Mouse (Mus musculus): ENCODE measurements around the gene Spock2. TPM values are rescaled to one million over a fixed set of nuclear protein-coding genes. Genes with fewer than 3 reads are reported as not detected.

Gene Spock2
- polyA plus RNA-seq (2015; fragmentation: Nextera tagmentation; extraction: Ambion mirVana), result 0.09 and 0.11 TPM in 2 replicates

- peaks cover 49% of the 10 kb centered on the region for H3K27me3 ChIP-seq (ENCODE audit: insufficient read depth, low read length)
- H3K4me3 ChIP-seq (ENCODE audit: low read depth, low read length), result peak within 1 kb of the TSS; percentile 46
- ATAC-seq (no peak), DNase-seq (no peak)
- peaks cover 12% of the 10 kb centered on the region; the same call in 1 of the 2 replicates for H3K4me1 ChIP-seq (ENCODE audit: insufficient read depth)
- peak within 1 kb of the TSS; percentile 41; the same call in 1 of the 2 replicates for H3K9ac ChIP-seq (replicated peaks)
- H3K4me2 ChIP-seq (ENCODE audit: low read depth, low read length), result peak within 1 kb of the TSS; percentile 77
- H3K36me3 ChIP-seq (replicated peaks; ENCODE audit: insufficient read depth, low read length), result no peaks in the 10 kb centered on the region
- no peak within 1 kb of the TSS for H3K27ac ChIP-seq (ENCODE audit: low read depth)
- no peaks in the 10 kb centered on the region for H3K9me3 ChIP-seq (ENCODE audit: low read length)
- TF ChIP-seq CTCF (IDR thresholded peaks at IDR 0.05; ENCODE audit: low read depth), result no peak
- no peak for TF ChIP-seq EP300 (IDR thresholded peaks at IDR 0.05; ENCODE audit: low read depth)
- WGBS (ENCODE audit: insufficient replicate concordance), result 6% methylated on average over 22 of the region's 22 CpGs
Observed at GRCm38 (mm10) chr10:60106146-60106530, at the start of gene Spock2. TSS of gene Spock2 (plus strand) at chr10:60106219.

DNA sequence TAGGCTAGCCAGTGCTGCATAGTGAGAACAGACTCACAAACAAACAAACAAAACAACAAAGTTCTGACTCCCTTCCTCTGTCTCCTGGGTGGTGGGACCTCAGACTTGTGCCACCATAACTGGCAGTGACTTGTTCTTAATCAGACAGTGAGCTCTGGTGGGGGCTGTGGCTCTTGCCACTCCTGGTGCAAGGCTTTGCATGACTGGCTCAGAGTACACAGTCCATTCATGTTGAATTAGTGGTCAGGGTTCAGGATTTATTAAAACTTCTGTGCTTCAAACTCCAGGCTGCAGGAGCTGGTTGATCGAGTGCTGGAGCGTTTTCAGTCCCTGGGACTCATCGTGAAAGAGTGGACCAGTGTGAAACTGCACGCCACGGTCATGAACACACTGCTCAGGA, 43.8 kb upstream of the Spock2 start:
- DNase-seq (no peak), ATAC-seq (no peak)
- Histone ChIP-seq H3K27me3 (ENCODE audit: insufficient read depth, low read length) (no peaks in the 10 kb centered on the region), H3K9ac (replicated peaks) (no peak overlapping the region), H3K4me2 (ENCODE audit: low read depth, low read length) (no peak overlapping the region), H3K9me3 (ENCODE audit: low read length) (peaks cover 2% of the 10 kb centered on the region; the same call in 1 of the 2 replicates), H3K4me3 (ENCODE audit: low read depth, low read length) (no peak overlapping the region), H3K27ac (ENCODE audit: low read depth) (no peak overlapping the region), H3K36me3 (replicated peaks; ENCODE audit: insufficient read depth, low read length) (no peaks in the 10 kb centered on the region), H3K4me1 (ENCODE audit: insufficient read depth) (peaks cover 3% of the 10 kb centered on the region; the same call in 1 of the 2 replicates)
- TF ChIP-seq EP300 (IDR thresholded peaks at IDR 0.05; ENCODE audit: low read depth), result no peak
- TF ChIP-seq CTCF (IDR thresholded peaks at IDR 0.05; ENCODE audit: low read depth), result no peak
- WGBS (ENCODE audit: insufficient replicate concordance), result 83% methylated on average over 5 of the region's 5 CpGs

DNA sequence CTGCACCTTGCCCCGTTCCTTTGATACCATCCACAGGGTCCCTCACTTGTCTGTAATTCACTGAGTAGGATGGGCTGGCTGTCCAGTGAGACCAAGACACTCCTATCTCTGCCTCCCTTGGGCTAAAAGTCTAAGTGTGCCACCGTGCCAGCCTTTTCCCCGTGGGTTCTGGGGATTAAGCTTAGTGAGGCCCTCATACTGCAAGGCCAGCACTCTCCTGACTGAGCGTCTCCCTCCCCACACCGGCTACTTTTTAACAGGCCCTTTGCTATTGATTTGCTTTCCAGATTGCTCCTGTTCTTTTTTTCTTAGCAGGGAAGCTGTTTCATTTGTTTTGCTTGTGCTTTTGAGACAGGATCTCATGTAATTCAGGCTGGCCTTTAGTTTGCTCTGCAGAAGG, 43.1 kb upstream of the Spock2 start:
- TF ChIP-seq EP300 (IDR thresholded peaks at IDR 0.05; ENCODE audit: low read depth) (no peak), CTCF (IDR thresholded peaks at IDR 0.05; ENCODE audit: low read depth) (no peak)
- Histone ChIP-seq H3K27ac (ENCODE audit: low read depth) (no peak overlapping the region), H3K9ac (replicated peaks) (no peak overlapping the region), H3K4me2 (ENCODE audit: low read depth, low read length) (no peak overlapping the region), H3K4me3 (ENCODE audit: low read depth, low read length) (no peak overlapping the region), H3K9me3 (ENCODE audit: low read length) (no peaks in the 10 kb centered on the region), H3K27me3 (ENCODE audit: insufficient read depth, low read length) (no peaks in the 10 kb centered on the region), H3K36me3 (replicated peaks; ENCODE audit: insufficient read depth, low read length) (no peaks in the 10 kb centered on the region), H3K4me1 (ENCODE audit: insufficient read depth) (peaks cover 3% of the 10 kb centered on the region; the same call in 1 of the 2 replicates)
- DNase-seq (no peak), ATAC-seq (no peak)
- 58% methylated on average over 5 of the region's 5 CpGs for whole genome bisulfite sequencing (ENCODE audit: insufficient replicate concordance)

GRCm38 (mm10) chr10:60066524-60066923, 39.5 kb upstream of the Spock2 start:
- DNase-seq (peak; percentile 26), ATAC-seq (no peak)
- no peaks in the 10 kb centered on the region for H3K27me3 ChIP-seq (ENCODE audit: insufficient read depth, low read length)

DNA sequence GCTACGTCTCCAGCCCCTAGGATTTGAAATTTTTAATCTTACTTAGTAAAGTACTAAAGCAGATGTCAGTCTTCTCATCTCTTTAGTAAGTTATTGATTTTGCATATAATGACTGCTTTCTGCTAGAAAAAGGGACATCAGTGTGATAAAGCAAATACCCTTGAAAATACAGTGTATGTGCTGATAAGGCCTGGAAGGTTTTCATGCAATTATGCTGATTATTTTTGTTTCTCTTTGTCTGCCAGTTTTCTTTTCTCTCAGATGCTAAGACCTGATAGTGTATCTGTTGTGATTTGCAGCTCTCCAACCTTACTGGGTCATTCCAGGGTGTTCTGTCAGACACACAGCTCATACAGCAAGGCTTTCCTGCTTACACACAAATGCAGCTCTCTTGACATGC, 30.9 kb upstream of the Spock2 start:
- H3K4me3 ChIP-seq (ENCODE audit: low read depth, low read length), result no peak overlapping the region
- H3K36me3 ChIP-seq (replicated peaks; ENCODE audit: insufficient read depth, low read length), result no peaks in the 10 kb centered on the region
- no peaks in the 10 kb centered on the region for H3K27me3 ChIP-seq (ENCODE audit: insufficient read depth, low read length)
- DNase-seq, result no peak
- WGBS (ENCODE audit: insufficient replicate concordance), result 84% methylated on average over 1 of the region's 1 CpGs
- H3K9ac ChIP-seq (replicated peaks), result no peak overlapping the region
- H3K4me2 ChIP-seq (ENCODE audit: low read depth, low read length), result no peak overlapping the region
- no peak overlapping the region for H3K27ac ChIP-seq (ENCODE audit: low read depth)
- peaks cover 30% of the 10 kb centered on the region for H3K4me1 ChIP-seq (ENCODE audit: insufficient read depth)
- no peaks in the 10 kb centered on the region for H3K9me3 ChIP-seq (ENCODE audit: low read length)
- ATAC-seq, result no peak
- TF ChIP-seq EP300 (IDR thresholded peaks at IDR 0.05; ENCODE audit: low read depth), result no peak
- no peak for TF ChIP-seq CTCF (IDR thresholded peaks at IDR 0.05; ENCODE audit: low read depth)

More at GRCm38 (mm10) chr10:60066524-60066923, 39.5 kb upstream of the Spock2 start:
- no peak overlapping the region for H3K9ac ChIP-seq (replicated peaks)
- peak; percentile 83 for TF ChIP-seq CTCF (IDR thresholded peaks at IDR 0.05; ENCODE audit: low read depth)
- no peak for TF ChIP-seq EP300 (IDR thresholded peaks at IDR 0.05; ENCODE audit: low read depth)
- H3K4me3 ChIP-seq (ENCODE audit: low read depth, low read length), result no peak overlapping the region
- H3K36me3 ChIP-seq (replicated peaks; ENCODE audit: insufficient read depth, low read length), result no peaks in the 10 kb centered on the region
- peaks cover 3% of the 10 kb centered on the region; the same call in 1 of the 2 replicates for H3K4me1 ChIP-seq (ENCODE audit: insufficient read depth)
- no peak overlapping the region for H3K4me2 ChIP-seq (ENCODE audit: low read depth, low read length)
- H3K27ac ChIP-seq (ENCODE audit: low read depth), result no peak overlapping the region
- WGBS (ENCODE audit: insufficient replicate concordance), result 72% methylated on average over 3 of the region's 3 CpGs
- H3K9me3 ChIP-seq (ENCODE audit: low read length), result no peaks in the 10 kb centered on the region

DNA sequence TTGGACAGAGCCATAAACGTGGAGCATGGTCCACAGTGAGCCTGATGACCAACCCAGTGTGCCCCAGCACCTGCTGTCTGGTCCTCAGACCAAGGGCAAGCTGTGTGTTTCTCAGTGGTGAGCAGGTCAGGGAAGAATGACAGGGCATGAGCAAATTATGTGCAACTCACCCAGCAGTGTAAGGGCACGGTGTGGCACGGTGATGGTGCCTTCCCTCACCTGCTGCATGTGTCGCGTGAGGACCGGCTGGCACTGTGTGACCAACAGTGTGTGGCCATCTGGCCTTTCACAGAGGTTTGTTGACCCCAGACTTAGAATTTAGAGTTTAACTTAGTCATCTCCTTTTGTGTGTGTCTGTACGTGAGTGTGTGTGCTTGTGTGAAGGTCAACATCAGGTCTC, 28.8 kb upstream of the Spock2 start:
- DNase-seq (no peak), ATAC-seq (no peak)
- no peaks in the 10 kb centered on the region for H3K27me3 ChIP-seq (ENCODE audit: insufficient read depth, low read length)
- peak overlapping the region; percentile 87 for H3K27ac ChIP-seq (ENCODE audit: low read depth)
- H3K9ac ChIP-seq (replicated peaks), result no peak overlapping the region
- no peak for TF ChIP-seq CTCF (IDR thresholded peaks at IDR 0.05; ENCODE audit: low read depth)
- TF ChIP-seq EP300 (IDR thresholded peaks at IDR 0.05; ENCODE audit: low read depth), result no peak
- no peaks in the 10 kb centered on the region for H3K36me3 ChIP-seq (replicated peaks; ENCODE audit: insufficient read depth, low read length)
- no peak overlapping the region for H3K4me3 ChIP-seq (ENCODE audit: low read depth, low read length)
- peak overlapping the region; percentile 71; the same call in 1 of the 2 replicates for H3K4me2 ChIP-seq (ENCODE audit: low read depth, low read length)
- peaks cover 48% of the 10 kb centered on the region for H3K4me1 ChIP-seq (ENCODE audit: insufficient read depth)
- no peaks in the 10 kb centered on the region for H3K9me3 ChIP-seq (ENCODE audit: low read length)
- whole genome bisulfite sequencing (ENCODE audit: insufficient replicate concordance), result 93% methylated on average over 7 of the region's 7 CpGs
